Mouse (Mus musculus) neural tube, embryonic 15.5 days (tissue): ENCODE results near the gene Bcam. TPM values are rescaled to one million over a fixed set of nuclear protein-coding genes. Genes with fewer than 3 reads are reported as not detected.
A peak's percentile ranks its signal among the peaks of the same experiment; 100 is the strongest.

Source experiments
- ATAC-seq: fragments of 200-750 bp; cut with Nextera tagmentation; 2 replicates; pipeline ENCODE4 v1.8.0; 2017; ENCODE audit warnings: mild to moderate bottlenecking, moderate TSS enrichment, moderate library complexity; ENCODE audit not compliant: low FRiP score
- H3K27ac ChIP-seq: fragments of 300-500 bp; sonication (generic); replicated peaks from 2 replicates; pipeline ENCODE4 v1.5.1; 2015; ENCODE audit warnings: mild to moderate bottlenecking, inconsistent platforms
- H3K27me3 ChIP-seq: fragments of 300-500 bp; sonication (generic); replicated peaks from 2 replicates; pipeline ENCODE4 v1.6.1; 2015; ENCODE audit warnings: inconsistent platforms
- H3K36me3 ChIP-seq: fragments of 300-500 bp; sonication (generic); 2 replicates; pipeline ENCODE4 v1.6.1; 2015; ENCODE audit warnings: inconsistent platforms
- H3K4me1 ChIP-seq: fragments of 300-500 bp; sonication (generic); 2 replicates; pipeline ENCODE4 v1.6.1; 2015; ENCODE audit warnings: inconsistent platforms
- H3K4me2 ChIP-seq: fragments of 300-500 bp; sonication (generic); 2 replicates; pipeline ENCODE4 v1.6.1; 2015; ENCODE audit warnings: inconsistent platforms, mild to moderate bottlenecking, moderate library complexity
- H3K4me3 ChIP-seq: fragments of 300-500 bp; sonication (generic); replicated peaks from 2 replicates; pipeline ENCODE4 v1.5.1; 2015; ENCODE audit warnings: mild to moderate bottlenecking, inconsistent platforms
- H3K9ac ChIP-seq: fragments of 300-500 bp; sonication (generic); replicated peaks from 2 replicates; pipeline ENCODE4 v1.6.1; 2015; ENCODE audit warnings: mild to moderate bottlenecking, inconsistent platforms
- H3K9me3 ChIP-seq: fragments of 300-500 bp; sonication (generic); replicated peaks from 2 replicates; pipeline ENCODE4 v1.6.1; 2016; ENCODE audit warnings: inconsistent platforms
- WGBS: fragments of 180-500 bp; shearing (Covaris S2); methylation state at CpG from one replicate; pipeline ENCODE4 v1.1.7; 2015; ENCODE audit warnings: mixed read lengths; 5-methylcytosine and 5-hydroxymethylcytosine counted together
- polyA plus RNA-seq: library from polyadenylated mRNA; unstranded; fragments of >200 nt; fragmentation: Nextera tagmentation; extraction: Ambion mirVana; gene quantifications from 2 replicates; pipeline ENCODE4 v1.2.1, GENCODE M21; 2015

Gene Bcam
- polyA plus RNA-seq, 1 experiment from 2014 or later = 26.3 TPM

DNA sequence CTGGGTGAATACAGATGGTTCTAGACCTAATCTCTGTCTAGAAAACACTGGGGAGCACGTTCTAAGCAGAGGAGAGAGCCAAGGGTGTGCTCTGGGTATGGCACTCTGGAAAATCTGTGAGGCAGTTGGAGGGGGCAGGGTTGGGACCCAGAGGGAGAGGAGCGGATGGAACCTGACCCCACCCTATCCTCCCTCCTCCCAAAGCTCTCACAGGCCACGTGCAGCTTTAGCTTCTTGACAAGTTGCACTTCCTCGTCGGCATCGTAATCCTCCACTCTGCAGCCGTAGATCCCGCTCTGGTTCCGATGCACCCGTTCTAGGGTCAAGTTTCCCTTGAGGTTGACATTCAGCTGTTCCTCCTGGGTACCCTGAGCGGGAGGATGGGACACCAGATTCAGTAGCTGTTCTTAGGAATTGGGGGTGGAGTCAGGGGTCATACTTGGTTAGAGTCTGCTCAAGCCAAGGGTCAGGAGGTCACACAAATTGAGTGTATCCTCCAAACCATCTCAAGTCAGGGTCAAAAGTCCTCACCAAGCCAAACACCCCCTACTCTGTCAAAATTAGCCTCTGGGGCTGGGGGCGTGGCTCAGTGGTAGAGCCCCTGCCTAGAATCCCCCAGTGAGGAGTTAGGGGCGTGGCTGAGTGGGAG, 6.9 kb downstream of the Bcam start:
- 86% methylated on average over 13 of the region's 13 CpGs for WGBS
- ATAC-seq = no peak

DNA sequence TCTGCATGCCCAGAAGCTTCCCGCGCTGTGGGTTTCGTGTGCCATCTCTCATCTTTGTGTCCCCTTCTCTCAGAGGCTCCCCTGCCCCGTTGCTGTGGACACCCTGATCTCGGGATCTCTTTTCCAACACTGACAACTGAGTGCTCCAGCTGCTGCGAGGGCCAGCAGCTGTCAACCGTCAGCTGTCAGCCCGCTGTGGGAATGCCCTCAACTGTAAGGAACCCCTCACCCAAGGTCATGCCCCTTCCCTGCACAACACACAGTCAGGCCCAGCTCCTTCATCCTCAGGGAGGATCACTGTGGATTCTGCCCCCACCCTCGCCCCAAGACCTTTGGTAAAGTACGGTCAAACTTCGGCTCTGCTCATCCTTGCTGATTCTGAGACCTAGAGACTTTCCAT, 8.5 kb downstream of the Bcam start:
- Histone ChIP-seq H3K27me3 (no peaks in the 10 kb centered on the region), H3K27ac (no peak overlapping the region), H3K4me3 (no peak overlapping the region), H3K9ac (no peak overlapping the region), H3K9me3 (no peaks in the 10 kb centered on the region), H3K4me1 (no peaks in the 10 kb centered on the region), H3K4me2 (no peak overlapping the region), H3K36me3 (no peaks in the 10 kb centered on the region)
- no peak for ATAC-seq
- 93% methylated on average over 11 of the region's 11 CpGs for WGBS

More for the DNA sequence above, 6.9 kb downstream of the Bcam start:
- no peak overlapping the region for H3K4me2 ChIP-seq
- peaks cover 10% of the 10 kb centered on the region for H3K27me3 ChIP-seq
- no peak overlapping the region for H3K9ac ChIP-seq
- no peaks in the 10 kb centered on the region for H3K36me3 ChIP-seq
- H3K9me3 ChIP-seq = no peaks in the 10 kb centered on the region
- H3K27ac ChIP-seq = no peak overlapping the region
- H3K4me3 ChIP-seq = no peak overlapping the region
- peaks cover 2% of the 10 kb centered on the region for H3K4me1 ChIP-seq

DNA sequence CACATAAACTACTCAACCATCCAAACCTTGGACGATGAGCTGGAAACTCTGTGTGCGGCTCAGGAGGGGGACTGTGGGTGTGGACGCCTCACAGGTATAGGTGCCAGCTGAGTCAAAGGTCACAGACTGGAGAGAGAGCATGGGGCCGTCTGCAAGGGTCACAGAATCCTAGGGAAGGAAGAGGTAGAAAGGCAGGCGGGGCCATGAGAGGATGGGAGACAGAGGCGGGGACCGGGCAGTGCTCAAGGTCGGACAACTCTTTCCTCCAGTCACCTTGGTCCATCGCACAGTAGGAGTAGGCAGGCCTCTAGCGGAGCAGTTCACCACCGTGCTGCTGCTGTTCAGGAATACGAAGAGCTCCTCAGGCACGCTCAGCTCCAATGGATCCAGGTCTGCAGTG, 10.8 kb downstream of the Bcam start:
- Histone ChIP-seq H3K4me1 (no peaks in the 10 kb centered on the region), H3K36me3 (no peaks in the 10 kb centered on the region)
- WGBS = 96% methylated on average over 13 of the region's 13 CpGs

DNA sequence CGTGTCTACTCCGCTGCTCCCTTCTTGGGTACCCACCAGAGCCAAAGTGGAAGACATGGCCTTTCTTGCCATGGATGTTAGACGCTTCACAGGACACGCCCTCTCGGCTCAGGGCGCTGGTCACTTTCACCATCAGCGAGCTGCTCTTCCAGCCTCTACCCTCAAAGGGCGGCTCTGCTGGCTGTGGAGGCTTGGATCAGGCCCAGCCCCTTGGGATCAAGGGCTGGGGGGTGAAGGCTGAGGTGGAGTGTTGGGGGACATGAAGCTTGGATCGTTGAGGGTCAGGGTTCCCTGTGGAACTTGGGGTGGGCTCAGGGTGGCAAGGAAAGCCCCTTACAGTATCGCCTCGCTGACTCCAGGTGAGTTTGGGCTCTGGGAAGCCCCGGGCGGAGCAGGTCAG, 12.2 kb downstream of the Bcam start:
- H3K4me1 ChIP-seq = no peaks in the 10 kb centered on the region
- ATAC-seq = no peak
- no peak overlapping the region for H3K4me2 ChIP-seq
- no peaks in the 10 kb centered on the region for H3K36me3 ChIP-seq
- H3K9me3 ChIP-seq = no peaks in the 10 kb centered on the region
- no peak overlapping the region for H3K27ac ChIP-seq
- no peak overlapping the region for H3K9ac ChIP-seq
- WGBS = 91% methylated on average over 13 of the region's 13 CpGs
- no peaks in the 10 kb centered on the region for H3K27me3 ChIP-seq
- H3K4me3 ChIP-seq = no peak overlapping the region

More for the DNA sequence above, 10.8 kb downstream of the Bcam start:
- no peak overlapping the region for H3K4me2 ChIP-seq
- H3K9me3 ChIP-seq = no peaks in the 10 kb centered on the region
- H3K4me3 ChIP-seq = no peak overlapping the region
- ATAC-seq = no peak
- no peaks in the 10 kb centered on the region for H3K27me3 ChIP-seq
- no peak overlapping the region for H3K27ac ChIP-seq
- no peak overlapping the region for H3K9ac ChIP-seq

DNA sequence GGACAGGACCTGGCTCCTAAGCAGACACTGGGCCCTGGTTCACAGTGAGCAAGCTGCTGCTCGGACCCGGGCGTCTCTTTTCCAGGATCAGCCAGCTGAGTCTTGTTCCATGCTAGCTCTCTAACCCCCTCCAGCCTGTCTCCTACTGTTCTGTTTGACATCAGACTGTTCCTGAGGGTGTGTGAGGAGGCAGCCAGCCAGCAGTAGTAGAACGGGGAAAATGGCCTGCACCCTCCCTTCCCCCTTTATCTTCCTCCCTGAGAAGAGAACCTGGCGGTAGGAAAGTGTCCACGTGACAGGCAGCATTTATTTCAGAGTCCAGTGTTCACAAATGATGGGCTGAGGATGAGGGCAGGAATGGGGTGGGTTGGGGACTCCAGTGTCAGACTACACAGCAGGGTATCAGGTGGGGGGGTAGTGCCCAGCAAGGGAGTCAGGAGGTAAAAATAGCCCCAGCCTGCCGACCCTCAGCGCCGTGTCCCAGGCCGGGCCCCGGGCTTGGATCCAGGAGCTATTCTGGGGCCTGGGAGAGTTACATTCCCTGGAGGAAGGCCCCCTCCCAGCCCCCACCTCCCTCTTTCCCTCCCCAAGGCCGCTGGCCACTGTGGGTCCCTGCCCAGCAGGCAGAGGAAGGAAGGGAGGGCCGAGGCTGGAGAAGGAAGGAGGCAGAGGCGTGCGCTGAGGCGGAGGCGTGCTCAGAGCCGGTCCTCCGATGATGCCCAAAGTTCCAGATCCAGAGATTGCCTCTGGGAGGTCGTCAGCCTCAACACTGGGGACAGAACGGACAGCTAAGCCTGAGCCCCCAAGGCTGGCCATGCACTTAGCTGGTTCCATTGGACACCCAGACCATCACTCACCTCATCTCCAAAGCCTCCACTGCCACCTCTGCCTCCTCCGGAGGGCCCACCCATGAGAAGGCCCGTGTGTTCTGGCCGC, 14.7 kb downstream of the Bcam start:
- Histone ChIP-seq H3K4me1 (no peaks in the 10 kb centered on the region), H3K36me3 (no peaks in the 10 kb centered on the region), H3K4me3 (no peak overlapping the region), H3K4me2 (no peak overlapping the region), H3K27ac (no peak overlapping the region), H3K9ac (no peak overlapping the region), H3K9me3 (no peaks in the 10 kb centered on the region), H3K27me3 (no peaks in the 10 kb centered on the region)
- WGBS = 74% methylated on average over 23 of the region's 24 CpGs
- ATAC-seq = no peak

DNA sequence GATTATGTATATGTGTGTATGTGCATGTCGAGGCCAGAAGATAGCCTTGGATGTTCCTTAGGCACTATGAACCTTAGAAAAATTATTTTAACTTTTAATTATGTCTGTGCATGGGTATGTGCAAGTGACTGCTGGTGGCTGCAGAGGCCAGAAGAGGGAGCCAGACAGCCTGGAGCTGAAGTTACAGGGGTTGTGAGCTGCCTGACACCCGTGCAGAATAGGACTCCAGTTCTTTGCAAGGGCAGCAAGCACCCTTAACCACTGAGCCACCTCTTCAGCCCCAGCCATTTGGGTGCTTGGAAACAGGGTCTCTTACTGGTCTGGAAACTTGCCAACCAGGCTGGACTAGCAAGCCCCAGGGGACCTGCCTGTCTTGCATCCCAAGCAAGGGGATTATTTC, 15.8 kb downstream of the Bcam start:
- 78% methylated on average over 2 of the region's 2 CpGs for WGBS
- no peaks in the 10 kb centered on the region for H3K27me3 ChIP-seq
- no peak for ATAC-seq
- H3K36me3 ChIP-seq = no peaks in the 10 kb centered on the region
- H3K4me1 ChIP-seq = peaks cover 8% of the 10 kb centered on the region
- no peak overlapping the region for H3K9ac ChIP-seq
- no peak overlapping the region for H3K27ac ChIP-seq
- H3K4me2 ChIP-seq = no peak overlapping the region
- H3K9me3 ChIP-seq = no peaks in the 10 kb centered on the region
- no peak overlapping the region for H3K4me3 ChIP-seq

DNA sequence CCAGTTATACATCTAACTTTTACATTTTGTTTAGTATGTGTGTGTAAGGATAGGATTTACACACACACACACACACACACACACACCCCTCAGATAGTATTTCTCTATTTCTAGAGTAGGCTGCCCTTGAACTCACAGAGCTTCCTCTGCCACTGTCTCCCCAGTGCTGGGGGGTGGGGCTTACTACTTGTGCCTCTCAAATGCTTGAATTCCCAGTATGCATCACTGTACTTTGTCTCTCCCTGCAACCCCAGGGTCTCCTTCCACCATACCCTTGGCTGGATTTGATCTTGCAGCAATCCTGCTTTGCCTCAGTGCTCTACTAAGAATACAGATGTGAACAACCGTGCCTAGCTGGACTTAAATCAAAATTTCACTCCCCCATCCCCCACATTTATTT, 16.8 kb downstream of the Bcam start:
- 91% methylated on average over 1 of the region's 1 CpGs for WGBS
- no peak overlapping the region for H3K4me3 ChIP-seq

DNA sequence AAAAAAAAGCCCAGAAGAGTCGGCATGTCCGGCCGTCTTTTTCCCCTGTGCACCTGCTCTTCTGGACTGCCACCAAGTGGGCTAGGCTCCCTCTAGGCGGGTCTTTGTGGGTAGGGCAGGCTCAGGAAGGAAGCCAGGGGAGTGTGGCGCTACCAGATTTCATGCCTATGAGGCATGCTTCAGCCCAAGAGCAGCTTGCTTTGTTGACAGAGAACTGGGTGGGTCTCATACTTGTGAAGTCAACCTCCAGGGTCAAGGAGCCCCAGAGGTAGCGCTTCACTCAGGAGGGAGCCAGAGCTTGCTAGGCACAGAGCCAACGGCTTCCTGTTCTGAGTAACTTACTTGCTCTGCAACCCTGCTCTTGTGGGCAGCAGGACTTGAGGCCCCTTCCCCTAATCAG, 17.2 kb downstream of the Bcam start:
- Histone ChIP-seq H3K9me3 (no peaks in the 10 kb centered on the region), H3K9ac (no peak overlapping the region), H3K36me3 (no peaks in the 10 kb centered on the region), H3K27ac (no peak overlapping the region), H3K4me3 (no peak overlapping the region), H3K4me1 (peaks cover 11% of the 10 kb centered on the region), H3K4me2 (no peak overlapping the region), H3K27me3 (no peaks in the 10 kb centered on the region)
- no peak for ATAC-seq
- 75% methylated on average over 7 of the region's 7 CpGs for WGBS

More for the DNA sequence above, 16.8 kb downstream of the Bcam start:
- H3K27ac ChIP-seq = no peak overlapping the region
- no peaks in the 10 kb centered on the region for H3K36me3 ChIP-seq
- no peaks in the 10 kb centered on the region for H3K9me3 ChIP-seq
- H3K4me2 ChIP-seq = no peak overlapping the region
- peaks cover 8% of the 10 kb centered on the region for H3K4me1 ChIP-seq
- H3K27me3 ChIP-seq = no peaks in the 10 kb centered on the region
- H3K9ac ChIP-seq = no peak overlapping the region
- no peak for ATAC-seq

DNA sequence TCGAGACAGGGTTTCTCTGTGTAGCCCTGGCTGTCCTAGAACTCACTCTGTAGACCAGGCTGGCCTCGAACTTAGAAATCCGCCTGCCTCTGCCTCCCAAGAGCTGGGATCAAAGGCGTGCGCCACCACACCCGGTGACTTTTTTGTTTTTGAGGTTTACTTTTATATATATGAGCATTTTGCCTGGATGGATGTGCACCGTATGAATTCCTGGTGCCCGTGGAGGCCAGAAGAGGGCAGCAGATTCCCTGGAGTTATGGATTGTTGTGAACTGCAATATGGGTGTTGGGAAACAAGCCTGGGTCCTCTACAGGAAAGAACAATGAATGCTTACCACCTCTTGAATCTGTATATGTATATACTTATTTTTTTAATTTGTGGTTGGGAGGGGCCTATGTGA, 18.2 kb downstream of the Bcam start:
- H3K4me2 ChIP-seq = no peak overlapping the region
- no peaks in the 10 kb centered on the region for H3K27me3 ChIP-seq
- no peak for ATAC-seq
- no peak overlapping the region for H3K4me3 ChIP-seq
- no peaks in the 10 kb centered on the region for H3K36me3 ChIP-seq
- H3K9me3 ChIP-seq = no peaks in the 10 kb centered on the region
- H3K9ac ChIP-seq = no peak overlapping the region
- no peak overlapping the region for H3K27ac ChIP-seq
- WGBS = 70% methylated on average over 8 of the region's 8 CpGs
- H3K4me1 ChIP-seq = peaks cover 20% of the 10 kb centered on the region

DNA sequence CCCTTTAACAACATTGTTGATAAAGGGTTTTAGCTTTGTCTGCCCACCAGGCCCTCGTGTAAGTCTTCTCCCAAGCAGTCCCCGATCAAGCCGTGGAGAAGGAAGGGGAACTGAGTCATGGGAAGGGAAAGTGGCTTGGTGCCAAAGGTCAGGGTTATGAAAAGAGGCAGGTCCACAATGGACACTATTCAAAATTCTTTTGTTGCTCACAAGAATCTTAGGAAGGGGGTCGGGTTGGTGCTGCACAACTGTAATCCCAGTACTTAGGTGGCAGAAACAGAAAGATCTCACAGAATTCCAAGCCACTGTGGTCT, 19.8 kb downstream of the Bcam start:
- WGBS = 63% methylated on average over 4 of the region's 4 CpGs

DNA sequence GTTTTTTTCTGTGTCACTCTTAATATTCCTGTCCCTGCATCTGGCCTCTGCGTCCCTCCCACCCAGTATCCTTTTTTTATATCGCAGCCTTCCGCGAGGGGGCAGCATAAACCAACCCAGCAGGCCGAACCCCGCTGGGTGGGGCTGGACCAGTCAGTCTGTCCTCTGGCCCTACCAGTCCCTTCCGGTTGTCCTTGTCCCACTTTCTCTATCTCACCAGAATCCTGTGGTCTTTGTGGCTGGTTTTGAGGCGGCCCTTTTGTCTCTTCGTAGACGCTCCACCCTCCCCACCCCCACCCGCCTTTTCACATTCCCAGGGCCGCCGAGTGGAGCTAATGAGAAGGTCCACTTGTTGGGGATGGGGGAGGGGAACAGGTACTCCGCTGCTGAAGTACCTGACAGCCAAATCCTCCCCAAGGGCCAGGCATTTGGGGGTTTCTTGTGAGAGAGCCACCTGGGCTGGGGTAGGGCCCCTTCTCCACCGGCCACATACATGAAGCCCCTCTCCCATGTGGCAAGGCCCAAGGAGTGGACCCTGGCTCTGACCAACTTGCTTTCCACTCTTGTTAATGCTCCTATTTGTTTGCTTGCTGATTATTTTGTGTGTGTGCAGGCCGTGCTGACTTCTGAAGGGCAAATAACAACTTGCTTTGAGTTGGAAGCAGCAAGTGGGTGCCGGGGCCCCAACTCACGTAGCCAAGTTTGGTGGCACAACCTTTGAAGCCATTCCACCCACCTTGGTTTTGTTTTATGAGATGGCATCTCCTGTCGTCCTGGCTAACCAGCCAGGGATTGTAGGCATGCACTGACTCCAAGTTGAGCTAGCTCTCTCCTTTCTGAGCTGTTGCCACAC, 20.4 kb downstream of the Bcam start, which contains the start of gene Nectin2:
TSS of gene Nectin2 (minus strand) at position 267 of the 853 bp plus-strand sequence.
- 18% methylated on average over 19 of the region's 19 CpGs for WGBS
- H3K36me3 ChIP-seq = no peaks in the 10 kb centered on the region
- peak within 1 kb of the TSS; percentile 95 for H3K9ac ChIP-seq
- H3K9me3 ChIP-seq = no peaks in the 10 kb centered on the region
- H3K4me1 ChIP-seq = peaks cover 38% of the 10 kb centered on the region
- peak within 1 kb of the TSS; percentile 85 for H3K4me2 ChIP-seq
- H3K4me3 ChIP-seq = peak within 1 kb of the TSS; percentile 85
- H3K27ac ChIP-seq = peak within 1 kb of the TSS; percentile 89
- no peaks in the 10 kb centered on the region for H3K27me3 ChIP-seq
- peak; percentile 63 for ATAC-seq

More for the DNA sequence above, 19.8 kb downstream of the Bcam start:
- H3K9ac ChIP-seq = no peak overlapping the region
- H3K27ac ChIP-seq = peak overlapping the region; percentile 71; the same call in 1 of the 2 replicates
- H3K27me3 ChIP-seq = no peaks in the 10 kb centered on the region
- H3K4me1 ChIP-seq = peaks cover 36% of the 10 kb centered on the region
- no peaks in the 10 kb centered on the region for H3K36me3 ChIP-seq
- no peaks in the 10 kb centered on the region for H3K9me3 ChIP-seq
- no peak for ATAC-seq
- H3K4me2 ChIP-seq = peak overlapping the region; percentile 85; the same call in 1 of the 2 replicates
- H3K4me3 ChIP-seq = no peak overlapping the region
